Mouse (Mus musculus) MEL (cell line): Measurements from ENCODE around the gene Ankk1. TPM values are rescaled to one million over a fixed set of nuclear protein-coding genes. Genes with fewer than 3 reads are reported as not detected.

Source experiments
- DNase-seq: peaks from one replicate; pipeline ENCODE4 v3.0.0; 2011; ENCODE audit warnings: low read depth, low spot score
- H3K27ac ChIP-seq: 2 replicates; pipeline ENCODE4 v1.5.1; 2012; ENCODE audit warnings: low read depth, mild to moderate bottlenecking, control low read depth, low read length, moderate library complexity; ENCODE audit not compliant: control insufficient read depth
- H3K27me3 ChIP-seq, 2 experiments: fragments of 150-350 bp in 1 of 2; sonication (generic) in 1 of 2; 2 replicates each; pipeline ENCODE4 v1.6.1; 2012; ENCODE audit warnings: low read length in 2 of 2, mild to moderate bottlenecking in 2 of 2, improper control_type of control experiment in 1 of 2, moderate library complexity in 1 of 2; ENCODE audit not compliant: insufficient read depth in 2 of 2, control insufficient read depth in 1 of 2
- H3K36me3 ChIP-seq, 2 experiments: 2 replicates each; pipeline ENCODE4 v1.6.1; 2012 to 2014; ENCODE audit warnings: low read length in 2 of 2, improper control_type of control experiment in 1 of 2, inconsistent platforms in 1 of 2, mild to moderate bottlenecking in 1 of 2; ENCODE audit not compliant: insufficient read depth in 2 of 2, control insufficient read depth in 1 of 2
- H3K4me1 ChIP-seq, 2 experiments: fragments of 150-350 bp in 1 of 2; sonication (generic) in 1 of 2; 2 replicates each; pipeline ENCODE4 v1.6.1; 2012; ENCODE audit warnings: low read length in 2 of 2, improper control_type of control experiment in 1 of 2, mild to moderate bottlenecking in 1 of 2; ENCODE audit not compliant: insufficient read depth in 2 of 2, control insufficient read depth in 1 of 2
- H3K4me3 ChIP-seq, 2 experiments: fragments of 150-350 bp in 1 of 2; sonication (generic) in 1 of 2; 2 replicates each; pipeline ENCODE4 v1.5.1; 2012; ENCODE audit warnings: low read depth in 2 of 2, low read length in 2 of 2, mild to moderate bottlenecking in 2 of 2, moderate library complexity in 2 of 2, control low read depth in 1 of 2, improper control_type of control experiment in 1 of 2; ENCODE audit not compliant: control insufficient read depth in 1 of 2, insufficient read depth in 1 of 2
- H3K79me2 ChIP-seq: 2 replicates; pipeline ENCODE4 v1.6.1; 2012; ENCODE audit warnings: mild to moderate bottlenecking, low read length, moderate library complexity; ENCODE audit not compliant: control insufficient read depth, poor library complexity, insufficient read depth
- H3K9ac ChIP-seq: 2 replicates; pipeline ENCODE4 v1.6.1; 2012; ENCODE audit warnings: low read depth, mild to moderate bottlenecking, control low read depth, low read length, moderate library complexity; ENCODE audit not compliant: control insufficient read depth, poor library complexity, severe bottlenecking
- H3K9me3 ChIP-seq: fragments of 150-350 bp; sonication (generic); replicated peaks from 2 replicates; pipeline ENCODE4 v1.6.1; 2012; ENCODE audit warnings: mild to moderate bottlenecking, low read length, improper control_type of control experiment, moderate library complexity; ENCODE audit not compliant: insufficient read depth
- CHD1 ChIP-seq: IDR thresholded peaks from 2 replicates; pipeline ENCODE4 v1.6.1; 2012; ENCODE audit warnings: low read depth, mild to moderate bottlenecking, inconsistent platforms, low read length, improper control_type of control experiment
- CHD2 ChIP-seq: IDR thresholded peaks from 2 replicates; pipeline ENCODE4 v1.6.1; 2011; ENCODE audit warnings: low read length, improper control_type of control experiment
- CTCF ChIP-seq, 3 experiments: IDR thresholded peaks in 2 of 3; conservative IDR thresholded peaks in 1 of 3; 2 replicates each; pipeline ENCODE4 v1.5.1; 2011 to 2012; ENCODE audit warnings: low read length in 3 of 3, low read depth in 2 of 3, mild to moderate bottlenecking in 2 of 3, improper control_type of control experiment in 1 of 3, inconsistent platforms in 1 of 3, mixed read lengths in 1 of 3, moderate library complexity in 1 of 3; ENCODE audit not compliant: control insufficient read depth in 1 of 3, insufficient read depth in 1 of 3, poor library complexity in 1 of 3, severe bottlenecking in 1 of 3
- E2F4 ChIP-seq: IDR thresholded peaks from 2 replicates; pipeline ENCODE4 v1.6.1; 2011; ENCODE audit warnings: low read depth, low read length, improper control_type of control experiment, borderline replicate concordance
- ELF1 ChIP-seq: IDR thresholded peaks from 2 replicates; pipeline ENCODE4 v1.6.1; 2014; ENCODE audit warnings: low read depth, mild to moderate bottlenecking, inconsistent platforms, low read length, improper control_type of control experiment, moderate library complexity
- EP300 ChIP-seq, 2 experiments: IDR thresholded peaks; 2 replicates each; pipeline ENCODE4 v1.6.1; 2011; ENCODE audit warnings: improper control_type of control experiment in 2 of 2, low read length in 2 of 2, low read depth in 1 of 2, mild to moderate bottlenecking in 1 of 2
- ETS1 ChIP-seq: IDR thresholded peaks from 2 replicates; pipeline ENCODE4 v1.6.1; 2012; ENCODE audit warnings: low read depth, mild to moderate bottlenecking, inconsistent platforms, low read length, improper control_type of control experiment, moderate library complexity
- GATA1 ChIP-seq: IDR thresholded peaks from 2 replicates; pipeline ENCODE4 v1.6.1; 2011; ENCODE audit warnings: low read depth, low read length, improper control_type of control experiment
- HCFC1 ChIP-seq: IDR thresholded peaks from 2 replicates; pipeline ENCODE4 v1.6.1; 2012; ENCODE audit warnings: low read depth, mild to moderate bottlenecking, inconsistent platforms, low read length, improper control_type of control experiment, moderate library complexity
- JUND ChIP-seq: IDR thresholded peaks from 2 replicates; pipeline ENCODE4 v1.6.1; 2011; ENCODE audit warnings: low read depth, mild to moderate bottlenecking, improper control_type of control experiment, low read length
- KAT2A ChIP-seq: conservative IDR thresholded peaks from 2 replicates; pipeline ENCODE4 v1.6.1; 2012; ENCODE audit warnings: low read depth, low read length, improper control_type of control experiment, inconsistent platforms
- MAFK ChIP-seq: IDR thresholded peaks from 2 replicates; pipeline ENCODE4 v1.6.1; 2011; ENCODE audit warnings: low read depth, mild to moderate bottlenecking, low read length, improper control_type of control experiment, borderline replicate concordance
- MAX ChIP-seq: IDR thresholded peaks from 2 replicates; pipeline ENCODE4 v1.6.1; 2011; ENCODE audit warnings: low read length, improper control_type of control experiment
- MAZ ChIP-seq: IDR thresholded peaks from 2 replicates; pipeline ENCODE4 v1.6.1; 2012; ENCODE audit warnings: low read depth, mild to moderate bottlenecking, inconsistent platforms, low read length, improper control_type of control experiment
- MYC ChIP-seq: IDR thresholded peaks from 2 replicates; pipeline ENCODE4 v1.6.1; 2011; ENCODE audit warnings: low read depth, mild to moderate bottlenecking, low read length, improper control_type of control experiment, moderate library complexity
- NELFE ChIP-seq: IDR thresholded peaks from 2 replicates; pipeline ENCODE4 v1.6.1; 2011; ENCODE audit warnings: low read depth, low read length, improper control_type of control experiment
- NRF1 ChIP-seq: IDR thresholded peaks from 2 replicates; pipeline ENCODE4 v1.6.1; 2014; ENCODE audit warnings: low read depth, mild to moderate bottlenecking, inconsistent platforms, low read length, improper control_type of control experiment, moderate library complexity; ENCODE audit not compliant: poor library complexity, insufficient read depth, severe bottlenecking
- POLR2A ChIP-seq, 2 experiments: IDR thresholded peaks; 2 replicates each; pipeline ENCODE4 v1.6.1; 2011 to 2012; ENCODE audit warnings: low read length in 2 of 2, mild to moderate bottlenecking in 2 of 2, control low read depth in 1 of 2, improper control_type of control experiment in 1 of 2, low read depth in 1 of 2, moderate library complexity in 1 of 2; ENCODE audit not compliant: control insufficient read depth in 1 of 2, insufficient read depth in 1 of 2, poor library complexity in 1 of 2
- POLR2AphosphoS5 ChIP-seq: IDR thresholded peaks from 2 replicates; pipeline ENCODE4 v1.6.1; 2012; ENCODE audit warnings: low read depth, borderline replicate concordance, mild to moderate bottlenecking, inconsistent platforms, low read length, moderate library complexity, mixed read lengths
- RAD21 ChIP-seq: IDR thresholded peaks from 2 replicates; pipeline ENCODE4 v1.6.1; 2011; ENCODE audit warnings: mild to moderate bottlenecking, low read depth, low read length, improper control_type of control experiment
- TAL1 ChIP-seq: IDR thresholded peaks from 2 replicates; pipeline ENCODE4 v1.6.1; 2012; ENCODE audit warnings: mild to moderate bottlenecking, inconsistent platforms, low read length, moderate library complexity, mixed read lengths
- TBP ChIP-seq: IDR thresholded peaks from 2 replicates; pipeline ENCODE4 v1.8.0; 2011; ENCODE audit warnings: low read depth, low read length, improper control_type of control experiment
- TCF12 ChIP-seq: IDR thresholded peaks from 2 replicates; pipeline ENCODE4 v1.6.1; 2014; ENCODE audit warnings: low read depth, mild to moderate bottlenecking, inconsistent platforms, low read length, improper control_type of control experiment, moderate library complexity
- UBTF ChIP-seq: IDR thresholded peaks from 2 replicates; pipeline ENCODE4 v1.6.1; 2012; ENCODE audit warnings: low read depth, mild to moderate bottlenecking, inconsistent platforms, low read length, improper control_type of control experiment, moderate library complexity, borderline replicate concordance; ENCODE audit not compliant: insufficient read depth
- USF1 ChIP-seq: IDR thresholded peaks from 2 replicates; pipeline ENCODE4 v1.6.1; 2014; ENCODE audit warnings: low read depth, mild to moderate bottlenecking, inconsistent platforms, low read length, improper control_type of control experiment, moderate library complexity
- ZC3H11A ChIP-seq: IDR thresholded peaks from 2 replicates; pipeline ENCODE4 v1.6.1; 2012; ENCODE audit warnings: low read depth, mild to moderate bottlenecking, inconsistent platforms, low read length, improper control_type of control experiment
- ZKSCAN1 ChIP-seq: IDR thresholded peaks from 2 replicates; pipeline ENCODE4 v1.6.1; 2012; ENCODE audit warnings: low read depth, mild to moderate bottlenecking, inconsistent platforms, low read length, improper control_type of control experiment, moderate library complexity
- ZNF384 ChIP-seq: IDR thresholded peaks from 2 replicates; pipeline ENCODE4 v1.6.1; 2012; ENCODE audit warnings: low read depth, mild to moderate bottlenecking, inconsistent platforms, low read length, improper control_type of control experiment
- polyA plus RNA-seq, 2 experiments: library from polyadenylated mRNA; stranded (reverse) in 1 of 2; unstranded in 1 of 2; fragments of >175 nt in 1 of 2; fragments of >200 nt in 1 of 2; gene quantifications; 2 replicates each; pipeline versions ENCODE4 v1.2.1 to v1.2.4; 2012; ENCODE audit warnings: low replicate concordance in 2 of 2, low read depth in 1 of 2; ENCODE audit not compliant: insufficient read length in 2 of 2, insufficient read depth in 1 of 2, missing spikeins in 1 of 2
- total RNA-seq: library from RNA; depleted of rRNA; stranded (reverse); fragments of 300-350 nt; gene quantifications from 2 replicates; pipeline ENCODE4 v1.2.3, GENCODE M21; 2012

Ankk1 gene
- total and polyA plus RNA-seq, 3 experiments = not detected

DNA sequence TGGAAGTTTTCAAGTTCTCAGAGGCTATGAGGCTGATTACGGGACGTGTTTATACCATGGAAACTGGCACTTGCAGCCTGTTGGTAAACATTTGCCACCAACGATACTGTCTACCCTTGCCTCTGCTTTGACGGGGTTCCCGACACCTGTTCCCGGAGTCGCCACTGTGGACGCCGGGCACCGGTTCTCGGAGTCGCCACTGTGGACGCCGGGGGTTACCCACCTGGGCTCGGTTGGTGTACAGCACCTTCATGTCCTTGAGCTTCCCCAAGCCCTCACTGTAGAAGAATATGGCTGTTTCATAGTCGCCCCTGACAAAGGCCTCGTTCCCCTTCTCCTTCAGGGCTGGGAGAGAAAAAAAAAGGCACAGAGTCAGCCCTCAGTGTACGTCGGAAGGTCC lies 43.2 kb upstream of the Ankk1 start:
- no peaks in the 10 kb centered on the region for H3K4me1 ChIP-seq
- H3K4me3 ChIP-seq = no peak overlapping the region
- H3K79me2 ChIP-seq = no peaks in the 10 kb centered on the region
- no peaks in the 10 kb centered on the region for H3K27me3 ChIP-seq
- no peak overlapping the region for H3K9ac ChIP-seq
- no peak for DNase-seq
- no peak overlapping the region for H3K27ac ChIP-seq
- TF ChIP-seq MAFK = no peak
- TF ChIP-seq NRF1 = no peak
- TF ChIP-seq POLR2AphosphoS5 = no peak
- no peak for TF ChIP-seq UBTF
- no peak for TF ChIP-seq JUND
- TF ChIP-seq CHD1 = no peak
- no peak for TF ChIP-seq ZC3H11A
- no peak for TF ChIP-seq TAL1
- TF ChIP-seq HCFC1 = no peak
- no peak for TF ChIP-seq RAD21
- TF ChIP-seq ZNF384 = no peak
- no peak for TF ChIP-seq EP300 (IDR thresholded peaks at IDR 0.05; ENCODE audit: low read depth in 1 of 2, low read length in 2 of 2)
- TF ChIP-seq TBP = no peak
- no peak for TF ChIP-seq USF1
- TF ChIP-seq CTCF (IDR thresholded peaks at IDR 0.05 in 2 of 3, conservative IDR thresholded peaks at IDR 0.05 in 1 of 3; ENCODE audit: control insufficient read depth in 1 of 3, insufficient read depth in 1 of 3, low read depth in 2 of 3, low read length in 3 of 3, poor library complexity in 1 of 3, severe bottlenecking in 1 of 3) = no peak
- TF ChIP-seq GATA1 = no peak
- TF ChIP-seq E2F4 = no peak
- no peak for TF ChIP-seq KAT2A
- TF ChIP-seq MYC = no peak
- no peak for TF ChIP-seq ZKSCAN1
- H3K9me3 ChIP-seq = no peaks in the 10 kb centered on the region
- no peaks in the 10 kb centered on the region for H3K36me3 ChIP-seq

DNA sequence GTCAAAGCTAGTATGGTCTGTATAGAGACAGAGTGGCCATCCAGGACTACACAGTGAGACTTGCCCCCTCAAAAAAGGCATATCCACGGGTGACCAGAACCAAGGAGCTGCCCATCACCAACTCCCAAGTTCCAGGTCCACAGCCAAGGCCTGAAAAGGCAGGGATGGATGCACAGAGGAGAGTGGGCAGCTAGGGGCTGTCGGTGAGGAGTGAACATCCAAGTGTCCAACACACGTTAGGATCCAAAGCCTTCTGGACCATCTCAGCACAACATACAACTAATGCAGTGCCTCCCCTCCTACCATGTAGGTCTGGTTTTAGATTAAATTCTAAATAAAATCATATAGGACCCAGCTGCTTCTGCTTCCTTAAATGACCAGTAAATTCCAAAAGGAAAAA lies 29.3 kb upstream of the Ankk1 start:
- no peak overlapping the region for H3K4me3 ChIP-seq
- H3K36me3 ChIP-seq = no peaks in the 10 kb centered on the region
- H3K27ac ChIP-seq = no peak overlapping the region
- no peaks in the 10 kb centered on the region for H3K9me3 ChIP-seq
- DNase-seq = no peak
- TF ChIP-seq GATA1 (no peak), ZC3H11A (no peak), POLR2A (IDR thresholded peaks at IDR 0.05; ENCODE audit: control insufficient read depth in 1 of 2, insufficient read depth in 1 of 2, low read depth in 1 of 2, low read length in 2 of 2, poor library complexity in 1 of 2) (no peak), MAX (no peak), ZKSCAN1 (no peak), ELF1 (no peak), EP300 (IDR thresholded peaks at IDR 0.05; ENCODE audit: low read depth in 1 of 2, low read length in 2 of 2) (no peak), ZNF384 (no peak), CTCF (IDR thresholded peaks at IDR 0.05 in 2 of 3, conservative IDR thresholded peaks at IDR 0.05 in 1 of 3; ENCODE audit: control insufficient read depth in 1 of 3, insufficient read depth in 1 of 3, low read depth in 2 of 3, low read length in 3 of 3, poor library complexity in 1 of 3, severe bottlenecking in 1 of 3) (no peak), MAFK (no peak), NRF1 (no peak), UBTF (no peak), E2F4 (no peak), USF1 (no peak), TBP (no peak), ETS1 (no peak), NELFE (no peak), TCF12 (no peak), CHD2 (no peak), MAZ (no peak)
- H3K9ac ChIP-seq = no peak overlapping the region
- H3K79me2 ChIP-seq = no peaks in the 10 kb centered on the region
- no peaks in the 10 kb centered on the region for H3K4me1 ChIP-seq
- no peaks in the 10 kb centered on the region for H3K27me3 ChIP-seq
